Mouse (Mus musculus) stomach, embryonic 16.5 days (tissue): ENCODE data around the gene Cpa5. TPM values are rescaled to one million over a fixed set of nuclear protein-coding genes. Genes with fewer than 3 reads are reported as not detected.

Experiments used
- ATAC-seq: fragments of 200-750 bp; cut with Nextera tagmentation; 2 replicates; pipeline ENCODE4 v1.8.0; 2017; ENCODE audit warnings: moderate number of reproducible peaks, moderate TSS enrichment; ENCODE audit not compliant: insufficient read depth, low FRiP score
- H3K27ac ChIP-seq: fragments of 300-500 bp; sonication (generic); 2 replicates; pipeline ENCODE4 v1.5.1; 2014; ENCODE audit warnings: low read length
- H3K27me3 ChIP-seq: fragments of 300-500 bp; sonication (generic); 2 replicates; pipeline ENCODE4 v1.6.1; 2014; ENCODE audit warnings: low read length, control low read depth, mixed read lengths; ENCODE audit not compliant: control insufficient read depth, insufficient read depth
- H3K36me3 ChIP-seq: fragments of 300-500 bp; sonication (generic); 2 replicates; pipeline ENCODE4 v1.6.1; 2014; ENCODE audit warnings: low read length; ENCODE audit not compliant: control insufficient read depth, insufficient read depth
- H3K4me1 ChIP-seq: fragments of 300-500 bp; sonication (generic); 2 replicates; pipeline ENCODE4 v1.6.1; 2014; ENCODE audit warnings: low read length, control low read depth, mixed read lengths; ENCODE audit not compliant: control insufficient read depth, insufficient read depth
- H3K4me2 ChIP-seq: fragments of 300-500 bp; sonication (generic); 2 replicates; pipeline ENCODE4 v1.6.1; 2014; ENCODE audit warnings: low read depth, low read length, mixed read lengths
- H3K4me3 ChIP-seq: fragments of 300-500 bp; sonication (generic); replicated peaks from 2 replicates; pipeline ENCODE4 v1.5.1; 2014; ENCODE audit warnings: mild to moderate bottlenecking, low read length
- H3K9ac ChIP-seq: fragments of 300-500 bp; sonication (generic); 2 replicates; pipeline ENCODE4 v1.6.1; 2014; ENCODE audit warnings: low read length
- H3K9me3 ChIP-seq: fragments of 300-500 bp; sonication (generic); replicated peaks from 2 replicates; pipeline ENCODE4 v1.6.1; 2016; ENCODE audit warnings: low read length, control low read depth; ENCODE audit not compliant: control insufficient read depth
- WGBS: fragments of 180-500 bp; shearing (Covaris S2); extraction: QIAGEN DNeasy Blood & Tissue Kit; methylation state at CpG from one replicate; pipeline ENCODE4 v1.1.7; 2014; 5-methylcytosine and 5-hydroxymethylcytosine counted together
- polyA plus RNA-seq: library from polyadenylated mRNA; unstranded; fragments of >200 nt; fragmentation: Nextera tagmentation; extraction: Ambion mirVana; gene quantifications from 2 replicates; pipeline ENCODE4 v1.2.1, GENCODE M21; 2015

Cpa5 gene
- polyA plus RNA-seq, 1 experiment from 2014 or later = 0.21 TPM

DNA sequence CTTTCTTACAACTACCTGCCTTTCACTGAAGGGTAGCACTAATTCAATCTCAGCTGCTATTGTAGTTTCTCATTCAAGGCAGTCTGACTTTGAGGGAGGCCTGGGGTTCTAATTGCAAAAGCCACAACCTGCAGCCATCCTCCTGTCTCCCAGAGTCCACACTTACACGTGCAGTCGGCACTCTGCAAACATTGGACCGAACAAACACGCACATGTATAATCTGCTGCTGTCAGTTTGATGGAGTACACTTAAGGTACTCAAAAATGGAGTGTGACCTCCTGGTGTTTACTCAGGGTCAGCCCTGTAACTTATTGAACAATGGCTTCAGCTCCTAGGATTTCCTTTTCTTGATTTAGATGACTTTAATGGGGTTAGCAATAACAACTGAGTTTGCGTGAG is 68.8 kb downstream of the Cpa5 start:
- no peaks in the 10 kb centered on the region for H3K27me3 ChIP-seq
- H3K9me3 ChIP-seq = no peaks in the 10 kb centered on the region
- H3K9ac ChIP-seq = peak overlapping the region; percentile 17; the same call in 1 of the 2 replicates
- no peaks in the 10 kb centered on the region for H3K36me3 ChIP-seq
- peak; percentile 49 for ATAC-seq
- H3K4me3 ChIP-seq = no peak overlapping the region
- peak overlapping the region; percentile 25; the same call in 1 of the 2 replicates for H3K27ac ChIP-seq
- H3K4me2 ChIP-seq = no peak overlapping the region
- 24% methylated on average over 5 of the region's 5 CpGs for WGBS
- H3K4me1 ChIP-seq = peaks cover 28% of the 10 kb centered on the region

DNA sequence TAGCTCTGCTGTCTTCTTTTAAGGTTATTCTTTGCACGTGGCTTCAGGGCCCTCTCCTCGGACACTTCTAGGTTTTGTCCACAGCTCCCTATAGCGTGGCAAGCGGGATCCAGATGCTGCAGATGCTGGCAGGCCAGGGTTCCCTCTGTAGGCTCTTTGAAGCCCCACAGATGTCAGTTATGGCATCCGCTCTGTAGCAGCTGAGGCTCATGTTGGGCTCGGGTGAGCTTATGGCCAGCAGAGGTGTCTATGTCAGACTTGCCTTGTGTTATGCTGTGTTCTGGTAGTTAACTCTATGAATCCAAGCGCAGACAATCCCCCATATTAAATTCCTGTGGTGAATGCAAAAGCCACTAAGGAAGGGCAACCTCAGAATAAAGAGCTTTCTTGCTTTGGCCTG is 69.6 kb downstream of the Cpa5 start:
- H3K27ac ChIP-seq = 0 out of 2 replicates have a peak overlapping the region, but pooled peaks have one; percentile 20
- 59% methylated on average over 7 of the region's 7 CpGs for WGBS

More for the DNA sequence above, 69.6 kb downstream of the Cpa5 start:
- no peak for ATAC-seq
- H3K9ac ChIP-seq = no peak overlapping the region
- peaks cover 21% of the 10 kb centered on the region for H3K4me1 ChIP-seq
- H3K4me2 ChIP-seq = no peak overlapping the region
- no peaks in the 10 kb centered on the region for H3K27me3 ChIP-seq
- no peak overlapping the region for H3K4me3 ChIP-seq
- H3K36me3 ChIP-seq = no peaks in the 10 kb centered on the region
- no peaks in the 10 kb centered on the region for H3K9me3 ChIP-seq

Other genes with a start within 250 kb of the Cpa5 start
- 36.0 and 38.9 TPM in 2 replicates for gene Zc3hc1, start 220.0 kb upstream of the Cpa5 start, polyA plus RNA-seq
- 15.6 and 16.5 TPM in 2 replicates for gene Klhdc10, start 209.1 kb upstream of the Cpa5 start, polyA plus RNA-seq
- gene Tmem209, start 101.2 kb upstream of the Cpa5 start, polyA plus RNA-seq = 29.9 and 31.6 TPM in 2 replicates
- gene Ssmem1, start 101.2 kb upstream of the Cpa5 start, polyA plus RNA-seq = not detected in 2 replicates
- 688 and 708 TPM in 2 replicates for gene Cpa2, start 69.4 kb upstream of the Cpa5 start, polyA plus RNA-seq
- gene Cpa4, start 42.6 kb upstream of the Cpa5 start, polyA plus RNA-seq = 1.4 and 1.5 TPM in 2 replicates
- 684 and 706 TPM in 2 replicates for gene Cpa1, start 28.2 kb downstream of the Cpa5 start, polyA plus RNA-seq
- gene Cep41, start 82.7 kb downstream of the Cpa5 start, polyA plus RNA-seq = 8.8 and 11.6 TPM in 2 replicates
- 746 and 846 TPM in 2 replicates for gene Mest, start 112.5 kb downstream of the Cpa5 start, polyA plus RNA-seq